Mouse (Mus musculus) ES-Bruce4 (cell line): ENCODE measurements around the gene Cdk5.
"Not testable (repeated sequence)": the region's sequence is repeated elsewhere in the genome, so short reads cannot be mapped to it uniquely, and the experiment has no call there.

Experiments
- CTCF ChIP-seq: IDR thresholded peaks from one replicate; pipeline ENCODE4 v1.8.1; 2011; ENCODE audit warnings: low read depth, low read length
- EP300 ChIP-seq: IDR thresholded peaks from 2 replicates; pipeline ENCODE4 v1.6.1; 2011; ENCODE audit warnings: low read depth, low read length; ENCODE audit not compliant: insufficient read depth
- POLR2A ChIP-seq: IDR thresholded peaks from one replicate; pipeline ENCODE4 v1.8.1; 2011; ENCODE audit warnings: low read length; ENCODE audit not compliant: insufficient read depth

DNA sequence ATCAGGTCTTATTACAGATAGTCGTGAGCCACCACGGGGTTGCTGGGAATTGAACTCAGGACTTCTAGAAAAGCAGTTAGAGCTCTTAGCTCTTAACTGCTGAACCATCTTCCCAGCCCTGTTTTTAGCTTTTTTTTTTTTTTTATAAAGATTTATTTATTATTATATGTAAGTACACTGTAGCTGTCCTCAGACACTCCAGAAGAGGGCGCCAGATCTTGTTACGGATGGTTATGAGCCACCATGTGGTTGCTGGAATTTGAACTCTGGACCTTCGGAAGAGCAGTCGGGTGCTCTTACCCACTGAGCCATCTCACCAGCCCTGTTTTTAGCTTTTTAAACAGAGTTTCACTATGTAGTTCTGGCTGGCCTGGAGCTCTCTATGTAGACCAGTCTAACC, 27.1 kb downstream of the Cdk5 start:
- TF ChIP-seq POLR2A, EP300, CTCF: not testable (repeated sequence)
